Mouse (Mus musculus) stomach, embryonic 15.5 days (tissue): ENCODE results near the gene Nfkb1. TPM values are rescaled to one million over a fixed set of nuclear protein-coding genes. Genes with fewer than 3 reads are reported as not detected.

Source experiments
- ATAC-seq: fragments of 200-750 bp; cut with Nextera tagmentation; 2 replicates; pipeline ENCODE4 v1.8.0; 2017; ENCODE audit warnings: low read depth, moderate number of reproducible peaks, moderate TSS enrichment; ENCODE audit not compliant: insufficient read depth, low FRiP score
- H3K27ac ChIP-seq: fragments of 300-500 bp; sonication (generic); 2 replicates; pipeline ENCODE4 v1.5.1; 2015; ENCODE audit warnings: mild to moderate bottlenecking, inconsistent platforms
- H3K27me3 ChIP-seq: fragments of 300-500 bp; sonication (generic); replicated peaks from 2 replicates; pipeline ENCODE4 v1.6.1; 2015; ENCODE audit warnings: inconsistent platforms
- H3K36me3 ChIP-seq: fragments of 300-500 bp; sonication (generic); 2 replicates; pipeline ENCODE4 v1.6.1; 2015; ENCODE audit warnings: inconsistent platforms
- H3K4me1 ChIP-seq: fragments of 300-500 bp; sonication (generic); 2 replicates; pipeline ENCODE4 v1.6.1; 2015; ENCODE audit warnings: inconsistent platforms
- H3K4me2 ChIP-seq: fragments of 300-500 bp; sonication (generic); 2 replicates; pipeline ENCODE4 v1.6.1; 2015; ENCODE audit warnings: mild to moderate bottlenecking, inconsistent platforms
- H3K4me3 ChIP-seq: fragments of 300-500 bp; sonication (generic); replicated peaks from 2 replicates; pipeline ENCODE4 v1.5.1; 2015; ENCODE audit warnings: inconsistent platforms
- H3K9ac ChIP-seq: fragments of 300-500 bp; sonication (generic); 2 replicates; pipeline ENCODE4 v1.6.1; 2015; ENCODE audit warnings: inconsistent platforms
- H3K9me3 ChIP-seq: fragments of 300-500 bp; sonication (generic); 2 replicates; pipeline ENCODE4 v1.6.1; 2016; ENCODE audit warnings: inconsistent platforms
- WGBS: fragments of 180-500 bp; shearing (Covaris S2); methylation state at CpG from one replicate; pipeline ENCODE4 v1.1.7; 2015; 5-methylcytosine and 5-hydroxymethylcytosine counted together
- polyA plus RNA-seq: library from polyadenylated mRNA; unstranded; fragments of >200 nt; fragmentation: Nextera tagmentation; extraction: Ambion mirVana; gene quantifications from 2 replicates; pipeline ENCODE4 v1.2.1, GENCODE M21; 2015

Nfkb1 gene
- polyA plus RNA-seq, 1 experiment from 2014 or later = 24.5 TPM

GRCm38 (mm10) chr3:135546212-135546923 is 145.0 kb downstream of the Nfkb1 start:
- Histone ChIP-seq H3K27ac (peak overlapping the region; percentile 3; the same call in 1 of the 2 replicates), H3K4me2 (no peak overlapping the region), H3K9me3 (no peaks in the 10 kb centered on the region), H3K36me3 (no peaks in the 10 kb centered on the region), H3K4me1 (0 out of 2 replicates have a peak, but pooled peaks cover 4% of the 10 kb centered on the region), H3K4me3 (no peak overlapping the region), H3K27me3 (no peaks in the 10 kb centered on the region), H3K9ac (no peak overlapping the region)
- WGBS = 56% methylated on average over 13 of the region's 13 CpGs
- ATAC-seq = no peak

Other genes starting within 250 kb of the Nfkb1 start
- 13.5 and 17.5 TPM in 2 replicates for gene Manba, start 205.9 kb downstream of the Nfkb1 start, polyA plus RNA-seq
- gene Slc39a8, start 133.7 kb upstream of the Nfkb1 start, polyA plus RNA-seq = 13.3 and 15.4 TPM in 2 replicates